Mouse (Mus musculus) stomach, embryonic 16.5 days (tissue): ENCODE data around the gene Tcp11l2. TPM values are rescaled to one million over a fixed set of nuclear protein-coding genes. Genes with fewer than 3 reads are reported as not detected.

Experiments used
- ATAC-seq: fragments of 200-750 bp; cut with Nextera tagmentation; 2 replicates; pipeline ENCODE4 v1.8.0; 2017; ENCODE audit warnings: moderate number of reproducible peaks, moderate TSS enrichment; ENCODE audit not compliant: insufficient read depth, low FRiP score
- H3K27ac ChIP-seq: fragments of 300-500 bp; sonication (generic); 2 replicates; pipeline ENCODE4 v1.5.1; 2014; ENCODE audit warnings: low read length
- H3K27me3 ChIP-seq: fragments of 300-500 bp; sonication (generic); 2 replicates; pipeline ENCODE4 v1.6.1; 2014; ENCODE audit warnings: low read length, control low read depth, mixed read lengths; ENCODE audit not compliant: control insufficient read depth, insufficient read depth
- H3K36me3 ChIP-seq: fragments of 300-500 bp; sonication (generic); 2 replicates; pipeline ENCODE4 v1.6.1; 2014; ENCODE audit warnings: low read length; ENCODE audit not compliant: control insufficient read depth, insufficient read depth
- H3K4me1 ChIP-seq: fragments of 300-500 bp; sonication (generic); 2 replicates; pipeline ENCODE4 v1.6.1; 2014; ENCODE audit warnings: low read length, control low read depth, mixed read lengths; ENCODE audit not compliant: control insufficient read depth, insufficient read depth
- H3K4me2 ChIP-seq: fragments of 300-500 bp; sonication (generic); 2 replicates; pipeline ENCODE4 v1.6.1; 2014; ENCODE audit warnings: low read depth, low read length, mixed read lengths
- H3K4me3 ChIP-seq: fragments of 300-500 bp; sonication (generic); replicated peaks from 2 replicates; pipeline ENCODE4 v1.5.1; 2014; ENCODE audit warnings: mild to moderate bottlenecking, low read length
- H3K9ac ChIP-seq: fragments of 300-500 bp; sonication (generic); 2 replicates; pipeline ENCODE4 v1.6.1; 2014; ENCODE audit warnings: low read length
- H3K9me3 ChIP-seq: fragments of 300-500 bp; sonication (generic); replicated peaks from 2 replicates; pipeline ENCODE4 v1.6.1; 2016; ENCODE audit warnings: low read length, control low read depth; ENCODE audit not compliant: control insufficient read depth
- WGBS: fragments of 180-500 bp; shearing (Covaris S2); extraction: QIAGEN DNeasy Blood & Tissue Kit; methylation state at CpG from one replicate; pipeline ENCODE4 v1.1.7; 2014; 5-methylcytosine and 5-hydroxymethylcytosine counted together
- polyA plus RNA-seq: library from polyadenylated mRNA; unstranded; fragments of >200 nt; fragmentation: Nextera tagmentation; extraction: Ambion mirVana; gene quantifications from 2 replicates; pipeline ENCODE4 v1.2.1, GENCODE M21; 2015

Tcp11l2 gene
- polyA plus RNA-seq, 1 experiment from 2014 or later = 25.7 TPM

DNA sequence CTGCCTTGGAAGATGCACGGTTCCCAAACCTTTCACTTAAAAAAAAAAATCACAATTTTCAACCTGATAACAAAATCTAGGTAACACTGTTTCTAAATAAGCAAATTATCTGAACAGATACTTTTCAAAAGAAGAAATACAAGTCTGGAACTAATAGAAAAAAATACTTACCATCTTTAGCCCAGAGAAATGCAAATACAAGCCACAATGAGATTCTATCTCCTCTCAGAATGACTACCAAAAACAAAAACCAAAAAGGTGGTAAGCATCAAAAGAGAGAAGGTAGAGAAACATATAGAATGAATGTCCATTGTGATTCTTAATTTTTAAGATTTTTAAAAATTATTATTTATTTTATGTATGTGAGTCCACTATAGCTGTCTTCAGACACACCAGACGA is 23.9 kb upstream of the Tcp11l2 start:
- H3K4me1 ChIP-seq = no peaks in the 10 kb centered on the region; the same call in 1 of the 2 replicates
- no peak overlapping the region for H3K27ac ChIP-seq
- H3K4me3 ChIP-seq = no peak overlapping the region
- H3K9ac ChIP-seq = no peak overlapping the region
- H3K4me2 ChIP-seq = no peak overlapping the region
- H3K36me3 ChIP-seq = no peaks in the 10 kb centered on the region
- H3K9me3 ChIP-seq = no peaks in the 10 kb centered on the region
- WGBS = 96% methylated on average over 2 of the region's 2 CpGs
- ATAC-seq = no peak
- H3K27me3 ChIP-seq = no peaks in the 10 kb centered on the region

DNA sequence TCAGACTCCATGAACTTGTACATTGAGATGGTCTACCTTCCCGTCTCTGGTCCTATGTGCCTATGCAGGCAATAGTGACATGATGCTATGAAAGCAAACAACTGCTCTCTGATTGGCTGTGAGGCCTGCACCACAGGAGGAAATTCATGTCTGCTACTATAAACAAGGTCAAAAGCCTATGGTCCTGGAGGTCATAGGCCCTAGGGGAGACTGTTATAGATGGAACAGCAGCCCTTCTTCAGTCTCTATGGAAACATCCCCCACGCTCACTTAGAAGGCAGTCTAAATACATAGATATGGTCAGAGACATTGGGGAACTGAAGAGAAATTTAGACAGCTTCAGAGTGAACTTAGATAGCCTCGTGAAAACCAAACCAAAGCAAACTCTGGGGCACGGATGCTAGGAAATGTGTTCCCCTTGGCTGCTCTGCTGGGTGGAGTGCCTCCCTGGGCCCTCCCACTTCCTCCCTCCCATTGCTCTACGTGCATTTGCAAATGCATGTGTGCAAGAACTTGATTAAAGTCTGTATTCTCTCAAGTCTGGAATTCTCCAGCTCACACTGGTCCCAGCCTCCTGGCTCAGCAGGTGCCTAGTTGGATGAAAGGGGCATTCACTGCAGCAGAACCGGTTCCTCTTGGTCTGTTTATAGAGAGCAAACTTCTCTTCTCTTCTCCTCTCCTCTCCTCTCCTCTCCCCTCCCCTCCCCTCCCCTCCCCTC is 22.0 kb upstream of the Tcp11l2 start:
- no peak overlapping the region for H3K4me3 ChIP-seq
- no peaks in the 10 kb centered on the region for H3K36me3 ChIP-seq
- H3K9me3 ChIP-seq = no peaks in the 10 kb centered on the region
- H3K4me1 ChIP-seq = no peaks in the 10 kb centered on the region; the same call in 1 of the 2 replicates
- H3K4me2 ChIP-seq = no peak overlapping the region
- no peaks in the 10 kb centered on the region for H3K27me3 ChIP-seq
- H3K27ac ChIP-seq = peak overlapping the region; percentile 57; the same call in 1 of the 2 replicates
- no peak overlapping the region for H3K9ac ChIP-seq
- WGBS = 39% methylated on average over 6 of the region's 6 CpGs
- ATAC-seq = peak; percentile 87

DNA sequence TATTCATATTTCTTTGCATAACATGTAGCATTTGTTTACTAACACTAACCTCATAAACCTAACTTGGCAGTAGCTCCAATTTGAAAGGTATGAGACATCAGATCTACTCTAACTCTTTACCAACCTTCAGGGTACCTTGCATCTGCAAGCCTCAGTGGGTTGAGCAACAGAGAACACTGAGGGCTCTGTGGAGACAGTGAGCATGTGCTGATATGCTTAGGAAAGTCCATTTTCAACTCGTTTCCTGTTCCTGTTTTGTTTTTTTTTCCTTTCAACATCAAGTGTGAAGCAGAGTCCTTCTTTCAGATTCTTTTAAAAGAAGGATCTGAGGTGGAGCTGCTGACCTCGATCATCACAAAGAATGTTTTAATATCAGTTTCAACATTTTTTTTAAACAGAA is 20.3 kb upstream of the Tcp11l2 start:
- H3K27me3 ChIP-seq = no peaks in the 10 kb centered on the region

GRCm38 (mm10) chr10:84558511-84558910 is 17.9 kb upstream of the Tcp11l2 start:
- Histone ChIP-seq H3K4me1 (peaks cover 6% of the 10 kb centered on the region; the same call in 1 of the 2 replicates), H3K36me3 (no peaks in the 10 kb centered on the region), H3K4me3 (no peak overlapping the region), H3K9ac (no peak overlapping the region), H3K27ac (no peak overlapping the region), H3K27me3 (no peaks in the 10 kb centered on the region), H3K9me3 (no peaks in the 10 kb centered on the region), H3K4me2 (no peak overlapping the region)
- ATAC-seq = no peak
- WGBS = 88% methylated on average over 1 of the region's 1 CpGs

More for the DNA sequence above, 20.3 kb upstream of the Tcp11l2 start:
- WGBS = 65% methylated on average over 2 of the region's 2 CpGs
- no peak for ATAC-seq
- Histone ChIP-seq H3K9ac (no peak overlapping the region), H3K9me3 (no peaks in the 10 kb centered on the region), H3K4me1 (no peaks in the 10 kb centered on the region; the same call in 1 of the 2 replicates), H3K4me2 (no peak overlapping the region), H3K36me3 (no peaks in the 10 kb centered on the region), H3K27ac (no peak overlapping the region), H3K4me3 (no peak overlapping the region)

DNA sequence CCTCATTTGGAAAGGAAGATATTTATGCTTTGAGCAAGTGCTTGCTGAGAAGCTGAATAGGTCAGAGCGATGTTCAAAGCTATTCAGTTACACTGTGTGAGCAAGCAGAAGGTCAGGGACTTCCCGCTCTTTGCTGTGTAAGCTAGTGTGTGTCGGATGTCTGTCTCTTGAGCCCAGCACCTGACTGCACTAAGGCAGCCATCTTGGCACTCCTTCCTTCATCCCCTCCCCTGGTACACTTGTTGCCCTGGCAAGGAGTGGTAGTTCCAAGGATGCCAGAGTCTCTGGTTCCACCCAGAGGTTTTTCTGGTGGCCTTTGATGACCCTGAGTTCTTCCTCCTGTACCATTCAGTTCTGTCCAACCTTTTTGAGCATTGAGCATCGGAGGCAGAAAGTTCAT is 16.4 kb upstream of the Tcp11l2 start:
- Histone ChIP-seq H3K36me3 (no peaks in the 10 kb centered on the region), H3K4me1 (0 out of 2 replicates have a peak, but pooled peaks cover 6% of the 10 kb centered on the region), H3K4me2 (no peak overlapping the region), H3K27ac (no peak overlapping the region), H3K27me3 (no peaks in the 10 kb centered on the region), H3K9ac (no peak overlapping the region), H3K4me3 (no peak overlapping the region), H3K9me3 (no peaks in the 10 kb centered on the region)
- WGBS = 85% methylated on average over 4 of the region's 4 CpGs
- no peak for ATAC-seq

GRCm38 (mm10) chr10:84562121-84562520 is 14.3 kb upstream of the Tcp11l2 start:
- H3K27me3 ChIP-seq = no peaks in the 10 kb centered on the region
- H3K27ac ChIP-seq = no peak overlapping the region
- H3K9ac ChIP-seq = no peak overlapping the region
- no peaks in the 10 kb centered on the region for H3K36me3 ChIP-seq
- no peak for ATAC-seq
- no peak overlapping the region for H3K4me2 ChIP-seq
- no peak overlapping the region for H3K4me3 ChIP-seq
- H3K9me3 ChIP-seq = no peaks in the 10 kb centered on the region
- WGBS = 67% methylated on average over 5 of the region's 5 CpGs
- 0 out of 2 replicates have a peak, but pooled peaks cover 6% of the 10 kb centered on the region for H3K4me1 ChIP-seq

GRCm38 (mm10) chr10:84562567-84563554 is 13.6 kb upstream of the Tcp11l2 start:
- Histone ChIP-seq H3K36me3 (no peaks in the 10 kb centered on the region), H3K9me3 (no peaks in the 10 kb centered on the region), H3K4me2 (no peak overlapping the region), H3K9ac (no peak overlapping the region), H3K27ac (peak overlapping the region; percentile 13; the same call in 1 of the 2 replicates), H3K4me1 (0 out of 2 replicates have a peak, but pooled peaks cover 6% of the 10 kb centered on the region), H3K4me3 (no peak overlapping the region), H3K27me3 (no peaks in the 10 kb centered on the region)
- peak; percentile 87 for ATAC-seq
- 61% methylated on average over 13 of the region's 13 CpGs for WGBS

- H3K4me3 ChIP-seq = no peak overlapping the region
- no peaks in the 10 kb centered on the region for H3K36me3 ChIP-seq
- H3K27ac ChIP-seq = no peak overlapping the region
- 82% methylated on average over 8 of the region's 8 CpGs for WGBS
- no peak overlapping the region for H3K9ac ChIP-seq
- ATAC-seq = no peak
- H3K27me3 ChIP-seq = no peaks in the 10 kb centered on the region
- no peak overlapping the region for H3K4me2 ChIP-seq
- no peaks in the 10 kb centered on the region for H3K9me3 ChIP-seq
- 0 out of 2 replicates have a peak, but pooled peaks cover 6% of the 10 kb centered on the region for H3K4me1 ChIP-seq
Observed at GRCm38 (mm10) chr10:84564427-84564826, 12.0 kb upstream of the Tcp11l2 start.
